Mouse (Mus musculus): ENCODE measurements around the gene Ms4a12. TPM values are rescaled to one million over a fixed set of nuclear protein-coding genes. Genes with fewer than 3 reads are reported as not detected.
"Not testable (repeated sequence)": the region's sequence is repeated elsewhere in the genome, so short reads cannot be mapped to it uniquely, and the experiment has no call there.

Gene Ms4a12
- not detected in 2 replicates for polyA plus RNA-seq (2012; rRNA removed)

DNA sequence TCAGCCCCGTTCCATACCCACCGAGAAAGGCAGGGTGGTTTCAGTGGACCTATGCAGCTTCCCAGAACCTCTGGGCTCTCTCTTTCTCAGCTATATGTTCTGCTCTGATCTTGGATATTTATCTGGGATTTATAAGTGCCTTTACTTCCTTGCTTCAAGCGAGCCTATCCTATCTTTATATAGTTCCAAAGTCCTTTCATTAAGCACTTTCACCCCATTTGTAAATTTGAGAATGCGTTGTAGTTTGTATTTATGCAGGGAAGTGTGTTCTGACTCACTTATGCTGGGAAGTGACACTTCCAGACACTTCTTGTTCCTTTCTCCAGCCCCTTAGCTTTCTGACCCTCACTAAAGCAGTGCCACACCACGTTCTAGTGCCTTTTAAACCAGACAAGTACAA is at the start of gene Ms4a12:
Gene Ms4a12, minus strand, starts transcription at position 101 of the 400 bp plus-strand sequence.
- Histone ChIP-seq H3K36me3 (ENCODE audit: control insufficient read depth, insufficient read depth, low read length) (no peaks in the 10 kb centered on the region), H3K4me3 (ENCODE audit: insufficient read depth, low read depth, low read length) (no peak within 1 kb of the TSS), H3K27ac (ENCODE audit: insufficient read depth, low read depth, low read length) (no peak within 1 kb of the TSS), H3K4me1 (ENCODE audit: control insufficient read depth, insufficient read depth, low read length) (no peaks in the 10 kb centered on the region), H3K27me3 (replicated peaks; ENCODE audit: control insufficient read depth, insufficient read depth, low read length) (no peaks in the 10 kb centered on the region)
- WGBS = 69% methylated on average over 5 of the region's 5 CpGs
- TF ChIP-seq POLR2A (IDR thresholded peaks at IDR 0.05; ENCODE audit: low read depth, low read length) = no peak
- DNase-seq = no peak

DNA sequence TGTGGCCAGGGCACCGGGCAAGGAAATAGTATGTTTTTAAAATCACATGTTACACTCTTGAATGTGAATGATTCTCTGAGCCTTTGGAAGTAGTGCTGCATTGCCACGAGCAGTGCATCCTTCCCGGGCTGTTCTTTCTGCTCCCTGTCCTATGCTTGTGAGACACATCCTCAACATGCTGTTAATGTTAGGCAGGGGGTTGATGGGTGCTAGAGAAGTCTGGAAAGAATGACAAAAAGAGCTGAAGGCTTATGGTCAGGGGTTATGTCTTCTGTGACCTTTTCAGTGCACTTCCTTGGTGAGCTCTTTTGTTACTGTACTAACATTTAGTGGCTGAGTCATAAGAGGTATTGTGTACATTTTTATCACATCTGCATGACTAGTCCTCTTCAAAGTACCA is 48.0 kb upstream of the Ms4a12 start:
- no peak for TF ChIP-seq POLR2A (IDR thresholded peaks at IDR 0.05; ENCODE audit: low read depth, low read length)
- TF ChIP-seq CTCF (conservative IDR thresholded peaks at IDR 0.05; ENCODE audit: insufficient read depth, insufficient read length, low read depth, low read length) = no peak
- 81% methylated on average over 3 of the region's 3 CpGs for WGBS
- no peaks in the 10 kb centered on the region for H3K4me1 ChIP-seq (ENCODE audit: control insufficient read depth, insufficient read depth, low read length)
- no peaks in the 10 kb centered on the region for H3K27me3 ChIP-seq (replicated peaks; ENCODE audit: control insufficient read depth, insufficient read depth, low read length)
- H3K27ac ChIP-seq (ENCODE audit: insufficient read depth, low read depth, low read length) = no peak overlapping the region
- no peak for DNase-seq
- no peaks in the 10 kb centered on the region for H3K36me3 ChIP-seq (ENCODE audit: control insufficient read depth, insufficient read depth, low read length)
- no peak overlapping the region for H3K4me3 ChIP-seq (ENCODE audit: insufficient read depth, low read depth, low read length)

DNA sequence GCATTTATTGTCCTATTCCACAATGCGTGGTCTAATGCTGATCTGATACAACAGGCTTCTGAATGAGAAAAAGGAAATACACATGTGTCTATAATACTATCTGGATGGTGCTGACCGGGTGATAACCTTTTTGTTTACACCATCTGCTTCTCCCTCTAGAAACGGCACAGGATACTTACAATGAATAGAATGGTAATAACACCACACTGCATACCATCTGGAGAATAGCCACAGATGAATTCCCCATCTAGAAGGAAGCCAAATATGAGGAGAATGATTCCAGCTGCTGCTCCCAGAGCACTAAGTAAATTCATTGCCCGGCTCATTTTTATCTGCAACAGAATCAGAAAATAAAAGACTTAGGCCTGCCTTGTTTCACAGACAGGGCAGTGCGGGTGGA is 44.2 kb upstream of the Ms4a12 start:
- H3K4me3 ChIP-seq (ENCODE audit: insufficient read depth, low read depth, low read length) = no peak overlapping the region
- no peaks in the 10 kb centered on the region for H3K36me3 ChIP-seq (ENCODE audit: control insufficient read depth, insufficient read depth, low read length)
- DNase-seq = no peak
- 64% methylated on average over 5 of the region's 5 CpGs for WGBS
- no peaks in the 10 kb centered on the region for H3K4me1 ChIP-seq (ENCODE audit: control insufficient read depth, insufficient read depth, low read length)
- no peak for TF ChIP-seq CTCF (conservative IDR thresholded peaks at IDR 0.05; ENCODE audit: insufficient read depth, insufficient read length, low read depth, low read length)
- TF ChIP-seq POLR2A (IDR thresholded peaks at IDR 0.05; ENCODE audit: low read depth, low read length) = no peak
- H3K27ac ChIP-seq (ENCODE audit: insufficient read depth, low read depth, low read length) = no peak overlapping the region
- no peaks in the 10 kb centered on the region for H3K27me3 ChIP-seq (replicated peaks; ENCODE audit: control insufficient read depth, insufficient read depth, low read length)

DNA sequence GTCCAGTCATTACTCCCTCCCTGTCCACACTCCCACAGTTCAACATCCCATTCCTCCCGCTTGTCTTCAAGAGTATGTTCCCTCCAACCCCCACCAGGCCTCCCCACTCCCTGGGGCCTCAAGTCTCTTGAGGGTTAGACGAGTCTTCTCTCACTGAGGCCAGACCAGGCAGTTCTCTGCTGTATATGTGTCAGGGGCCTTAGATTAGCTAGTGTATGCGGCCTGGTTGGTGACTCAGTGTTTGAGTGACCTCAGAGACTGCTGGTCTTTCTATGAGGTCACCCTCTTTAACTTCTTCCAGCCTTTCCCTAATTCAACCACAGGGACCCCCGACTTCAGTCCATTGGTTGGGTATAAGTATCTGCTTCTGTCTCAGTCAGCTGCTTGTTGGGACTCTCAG is 34.7 kb upstream of the Ms4a12 start:
- H3K4me1 ChIP-seq (ENCODE audit: control insufficient read depth, insufficient read depth, low read length) = no peaks in the 10 kb centered on the region
- no peak overlapping the region for H3K4me3 ChIP-seq (ENCODE audit: insufficient read depth, low read depth, low read length)
- H3K36me3 ChIP-seq (ENCODE audit: control insufficient read depth, insufficient read depth, low read length) = no peaks in the 10 kb centered on the region
- H3K27me3 ChIP-seq (replicated peaks; ENCODE audit: control insufficient read depth, insufficient read depth, low read length) = no peaks in the 10 kb centered on the region
- no peak overlapping the region for H3K27ac ChIP-seq (ENCODE audit: insufficient read depth, low read depth, low read length)
- 76% methylated on average over 4 of the region's 4 CpGs for WGBS
- no peak for DNase-seq
- TF ChIP-seq POLR2A (IDR thresholded peaks at IDR 0.05; ENCODE audit: low read depth, low read length) = no peak

DNA sequence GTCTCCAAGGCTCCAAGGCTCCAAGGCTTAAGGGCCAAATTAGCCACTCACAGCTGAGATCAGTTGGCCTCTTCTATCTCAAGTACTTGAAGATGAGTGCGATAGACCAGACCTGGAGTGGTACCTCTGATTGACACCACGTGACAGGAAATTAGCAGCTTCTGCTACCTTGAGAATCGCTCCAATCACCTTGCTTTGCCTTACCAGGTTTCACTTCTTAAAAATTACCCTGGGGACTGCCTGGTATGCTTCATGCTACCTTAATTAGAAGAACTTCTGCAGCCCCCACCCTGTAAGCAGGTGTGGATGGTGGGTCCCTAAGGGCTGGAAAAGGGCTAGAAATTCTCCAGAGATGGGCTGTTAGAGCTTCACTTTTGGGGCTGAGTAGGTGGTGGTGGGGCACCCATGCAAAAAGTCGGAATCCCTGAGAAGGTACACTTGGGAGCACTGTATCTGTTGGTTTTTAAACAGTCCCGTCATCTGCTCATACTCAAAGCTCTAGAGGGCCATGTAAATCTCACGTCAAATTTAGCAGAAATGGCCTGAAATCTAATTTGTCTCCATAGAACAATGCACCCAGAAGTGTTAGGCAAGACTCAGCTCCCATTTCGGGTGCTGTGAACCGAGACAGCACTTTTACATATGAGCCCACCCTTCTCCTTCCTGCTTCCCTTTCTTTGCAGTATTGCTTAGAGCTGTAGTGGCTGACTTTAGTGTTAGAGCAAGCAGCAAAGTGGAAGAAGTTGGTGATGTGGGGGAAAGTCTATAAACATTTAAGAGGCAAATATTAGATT is 34.0 kb upstream of the Ms4a12 start, which contains the start of gene Ms4a1:
Gene Ms4a1, minus strand, starts transcription at position 190 of the 794 bp plus-strand sequence.
- WGBS = 81% methylated on average over 8 of the region's 8 CpGs
- H3K4me3 ChIP-seq (ENCODE audit: insufficient read depth, low read depth, low read length) = no peak within 1 kb of the TSS
- H3K4me1 ChIP-seq (ENCODE audit: control insufficient read depth, insufficient read depth, low read length) = no peaks in the 10 kb centered on the region
- TF ChIP-seq POLR2A (IDR thresholded peaks at IDR 0.05; ENCODE audit: low read depth, low read length) = no peak
- TF ChIP-seq CTCF (conservative IDR thresholded peaks at IDR 0.05; ENCODE audit: insufficient read depth, insufficient read length, low read depth, low read length) = no peak
- H3K27ac ChIP-seq (ENCODE audit: insufficient read depth, low read depth, low read length) = no peak within 1 kb of the TSS
- no peak for DNase-seq
- H3K36me3 ChIP-seq (ENCODE audit: control insufficient read depth, insufficient read depth, low read length) = no peaks in the 10 kb centered on the region
- H3K27me3 ChIP-seq (replicated peaks; ENCODE audit: control insufficient read depth, insufficient read depth, low read length) = no peaks in the 10 kb centered on the region

DNA sequence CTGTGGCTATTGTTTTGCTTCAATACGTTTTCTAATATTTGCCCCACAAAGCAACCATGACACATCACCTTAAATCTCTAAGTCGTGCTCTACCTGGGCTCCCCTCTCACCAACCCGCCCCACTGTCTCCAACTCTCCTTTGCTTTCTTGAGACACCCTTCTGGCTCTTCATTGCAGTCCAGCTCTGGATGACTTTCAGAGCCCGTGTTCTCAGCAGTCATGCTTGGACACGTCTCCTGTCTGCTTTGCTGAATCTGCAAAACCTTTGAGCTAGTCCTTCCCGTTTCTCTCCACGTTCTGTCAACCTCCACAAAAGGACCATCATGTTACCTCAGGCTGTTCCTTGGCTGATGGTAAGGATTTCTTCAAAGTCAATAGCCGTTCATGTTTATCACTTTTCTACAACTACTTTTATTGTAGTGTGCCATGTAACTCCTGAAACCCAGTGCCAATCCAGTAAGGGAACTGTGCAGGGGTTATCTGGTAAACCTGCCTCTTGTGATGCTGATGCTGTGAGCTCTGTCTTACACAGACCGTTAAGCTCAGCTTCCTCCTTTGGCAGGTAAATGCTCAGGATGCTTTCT is 32.4 kb upstream of the Ms4a12 start:
- no peak for TF ChIP-seq POLR2A (IDR thresholded peaks at IDR 0.05; ENCODE audit: low read depth, low read length)
- no peak for TF ChIP-seq CTCF (conservative IDR thresholded peaks at IDR 0.05; ENCODE audit: insufficient read depth, insufficient read length, low read depth, low read length)
- Histone ChIP-seq H3K4me3 (ENCODE audit: insufficient read depth, low read depth, low read length) (no peak overlapping the region), H3K4me1 (ENCODE audit: control insufficient read depth, insufficient read depth, low read length) (no peaks in the 10 kb centered on the region), H3K36me3 (ENCODE audit: control insufficient read depth, insufficient read depth, low read length) (no peaks in the 10 kb centered on the region), H3K27me3 (replicated peaks; ENCODE audit: control insufficient read depth, insufficient read depth, low read length) (no peaks in the 10 kb centered on the region; the same call in 1 of the 2 replicates), H3K27ac (ENCODE audit: insufficient read depth, low read depth, low read length) (no peak overlapping the region)
- no peak for DNase-seq
- 77% methylated on average over 9 of the region's 9 CpGs for WGBS

DNA sequence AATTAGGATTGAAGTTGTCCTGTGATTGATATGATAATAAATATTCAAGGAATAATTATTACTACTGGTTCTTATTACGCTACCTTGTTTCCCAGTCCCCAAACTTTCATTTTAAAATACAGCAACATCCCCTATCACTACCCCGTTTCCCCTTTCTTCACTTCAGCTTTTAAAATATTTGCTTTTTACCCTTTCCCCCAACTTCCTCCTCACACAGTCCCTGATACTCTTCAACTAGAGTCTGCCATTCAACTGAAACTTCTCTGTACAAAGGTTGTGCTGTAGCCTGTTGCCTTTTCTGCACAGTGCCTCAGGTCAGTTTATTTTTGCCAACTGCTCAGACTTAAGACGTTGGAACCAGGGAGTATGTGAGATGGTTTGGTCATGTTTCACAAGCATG is 31.3 kb upstream of the Ms4a12 start:
- Histone ChIP-seq H3K4me3 (ENCODE audit: insufficient read depth, low read depth, low read length) (no peak overlapping the region), H3K27me3 (replicated peaks; ENCODE audit: control insufficient read depth, insufficient read depth, low read length) (no peaks in the 10 kb centered on the region; the same call in 1 of the 2 replicates), H3K4me1 (ENCODE audit: control insufficient read depth, insufficient read depth, low read length) (no peaks in the 10 kb centered on the region), H3K36me3 (ENCODE audit: control insufficient read depth, insufficient read depth, low read length) (no peaks in the 10 kb centered on the region), H3K27ac (ENCODE audit: insufficient read depth, low read depth, low read length) (no peak overlapping the region)
- 68% methylated on average over 3 of the region's 3 CpGs for WGBS
- no peak for DNase-seq
- TF ChIP-seq CTCF (conservative IDR thresholded peaks at IDR 0.05; ENCODE audit: insufficient read depth, insufficient read length, low read depth, low read length) (no peak), POLR2A (IDR thresholded peaks at IDR 0.05; ENCODE audit: low read depth, low read length) (no peak)

DNA sequence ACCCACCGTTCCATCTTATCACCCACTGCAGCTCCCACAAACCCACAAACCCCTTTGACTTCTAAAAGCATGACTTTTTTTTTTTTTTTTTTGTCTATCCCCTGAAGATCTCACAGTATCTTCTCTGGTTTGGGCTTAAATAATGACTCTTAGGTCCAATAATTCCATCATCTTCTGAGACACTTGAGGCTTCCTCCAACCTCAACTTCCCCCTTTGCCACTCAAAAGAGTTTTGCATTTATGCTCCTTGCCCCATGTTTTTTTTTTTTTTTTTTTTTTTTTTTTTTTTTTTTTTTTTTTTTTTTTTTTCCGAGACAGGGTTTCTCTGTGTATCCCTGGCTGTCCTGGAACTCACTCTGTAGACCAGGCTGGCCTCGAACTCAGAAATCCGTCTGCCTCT is 30.7 kb upstream of the Ms4a12 start:
- 69% methylated on average over 4 of the region's 4 CpGs for WGBS
- H3K27ac ChIP-seq (ENCODE audit: insufficient read depth, low read depth, low read length); DNase-seq; H3K4me1 ChIP-seq (ENCODE audit: control insufficient read depth, insufficient read depth, low read length); H3K27me3 ChIP-seq (replicated peaks; ENCODE audit: control insufficient read depth, insufficient read depth, low read length); H3K4me3 ChIP-seq (ENCODE audit: insufficient read depth, low read depth, low read length); H3K36me3 ChIP-seq (ENCODE audit: control insufficient read depth, insufficient read depth, low read length): not testable (repeated sequence)

Measured in kidney, adult 2 months (tissue).